Mouse (Mus musculus): ENCODE data around the gene Cdc73.
"Not testable (repeated sequence)": the region's sequence is repeated elsewhere in the genome, so short reads cannot be mapped to it uniquely, and the experiment has no call there.

Cdc73 gene

GRCm38 (mm10) chr1:143702741-143703262, at the start of gene Cdc73:
Cdc73 (minus strand) TSS chr1:143702893.
- DNase-seq (ENCODE audit: low spot score in 2 of 2): peak; percentile 88 to 92

- DNase-seq (ENCODE audit: low spot score in 2 of 2): no peak
Observed at GRCm38 (mm10) chr1:143745871-143746270, 43.2 kb upstream of the Cdc73 start.

- no peak for DNase-seq (ENCODE audit: low spot score in 2 of 2)
Observed at GRCm38 (mm10) chr1:143742186-143742585, 39.5 kb upstream of the Cdc73 start.

- no peak for DNase-seq (ENCODE audit: low spot score in 2 of 2)
Observed at GRCm38 (mm10) chr1:143741331-143741730, 38.6 kb upstream of the Cdc73 start.

GRCm38 (mm10) chr1:143740581-143740980, 37.9 kb upstream of the Cdc73 start:
- DNase-seq (ENCODE audit: low spot score in 2 of 2): no peak

- peak; percentile 66 to 84 for DNase-seq (ENCODE audit: low spot score in 2 of 2)
Observed at GRCm38 (mm10) chr1:143739361-143740350, 37.0 kb upstream of the Cdc73 start.

- peak; percentile 21 to 23 for DNase-seq (ENCODE audit: low spot score in 2 of 2)
Observed at GRCm38 (mm10) chr1:143738811-143739210, 36.1 kb upstream of the Cdc73 start.

GRCm38 (mm10) chr1:143733914-143734410, 31.3 kb upstream of the Cdc73 start:
- no peak for DNase-seq (ENCODE audit: low spot score in 2 of 2)

GRCm38 (mm10) chr1:143731691-143732090, 29.0 kb upstream of the Cdc73 start:
- no peak for DNase-seq (ENCODE audit: low spot score in 2 of 2)

- DNase-seq (ENCODE audit: low spot score in 2 of 2): peak; percentile 10 to 32
Observed at GRCm38 (mm10) chr1:143730899-143731298, 28.2 kb upstream of the Cdc73 start.

- no peak for DNase-seq (ENCODE audit: low spot score in 2 of 2)
Observed at GRCm38 (mm10) chr1:143727701-143728445, 25.2 kb upstream of the Cdc73 start.

GRCm38 (mm10) chr1:143724456-143725064, 21.9 kb upstream of the Cdc73 start:
- no peak for DNase-seq (ENCODE audit: low spot score in 2 of 2)

- DNase-seq (ENCODE audit: low spot score in 2 of 2): not testable (repeated sequence)
Observed at GRCm38 (mm10) chr1:143716038-143716437, 13.3 kb upstream of the Cdc73 start, which contains the start of gene Glrx2. Glrx2 (plus strand) TSS chr1:143716338.

GRCm38 (mm10) chr1:143710627-143710976, 7.9 kb upstream of the Cdc73 start:
- DNase-seq (ENCODE audit: low spot score in 2 of 2): no peak

- DNase-seq (ENCODE audit: low spot score in 2 of 2): no peak
Observed at GRCm38 (mm10) chr1:143709966-143710626, 7.4 kb upstream of the Cdc73 start.

GRCm38 (mm10) chr1:143708361-143708760, 5.7 kb upstream of the Cdc73 start:
- no peak for DNase-seq (ENCODE audit: low spot score in 2 of 2)

- no peak for DNase-seq (ENCODE audit: low spot score in 2 of 2)
Observed at GRCm38 (mm10) chr1:143707006-143707405, 4.3 kb upstream of the Cdc73 start.

GRCm38 (mm10) chr1:143702141-143702740, 452 bp downstream of the Cdc73 start:
- DNase-seq (ENCODE audit: low spot score in 2 of 2): no peak

GRCm38 (mm10) chr1:143701736-143702135, 957 bp downstream of the Cdc73 start:
- DNase-seq (ENCODE audit: low spot score in 2 of 2): no peak

GRCm38 (mm10) chr1:143684849-143685248, 17.8 kb downstream of the Cdc73 start:
- no peak for DNase-seq (ENCODE audit: low spot score in 2 of 2)

GRCm38 (mm10) chr1:143681108-143681507, 21.6 kb downstream of the Cdc73 start:
- no peak for DNase-seq (ENCODE audit: low spot score in 2 of 2)
